Mouse (Mus musculus): ENCODE measurements around the gene 2010005H15Rik. TPM values are rescaled to one million over a fixed set of nuclear protein-coding genes. Genes with fewer than 3 reads are reported as not detected.
"Not testable (repeated sequence)": the region's sequence is repeated elsewhere in the genome, so short reads cannot be mapped to it uniquely, and the experiment has no call there.

The 2010005H15Rik gene
- total and polyA plus RNA-seq, 3 experiments = not detected

- intact Hi-C loops (cut with DNase I) = no loop called here
- no peak within 1 kb of the TSS for H3K27ac ChIP-seq
- no peaks in the 10 kb centered on the region for H3K79me2 ChIP-seq (replicated peaks; ENCODE audit: control insufficient read depth, insufficient read depth, low read length)
- H3K4me3 ChIP-seq = no peak within 1 kb of the TSS
- no peak within 1 kb of the TSS for H3K9ac ChIP-seq (ENCODE audit: low read depth, low read length)
- no peaks in the 10 kb centered on the region for H3K27me3 ChIP-seq (ENCODE audit: control insufficient read depth, insufficient read depth, low read length)
- no peaks in the 10 kb centered on the region for H3K36me3 ChIP-seq (ENCODE audit: control insufficient read depth, insufficient read depth, low read length)
- DNase-seq = no peak
- 70% methylated on average over 2 of the region's 2 CpGs for WGBS
- no peaks in the 10 kb centered on the region for H3K4me1 ChIP-seq (ENCODE audit: control insufficient read depth, insufficient read depth, low read length)
- TF ChIP-seq POLR2A (IDR thresholded peaks at IDR 0.05; ENCODE audit: insufficient read depth, low read depth, low read length) (no peak), EP300 (IDR thresholded peaks at IDR 0.05; ENCODE audit: insufficient read depth, low read depth, low read length) (no peak), CTCF (IDR thresholded peaks at IDR 0.05) (no peak)
These were observed 11.3 kb upstream of the 2010005H15Rik start, which contains the start of gene Gm5416 for GRCm38 (mm10) chr16:36209967-36210453. TSS of gene Gm5416 (plus strand) at chr16:36210403.

GRCm38 (mm10) chr16:36260585-36260984 is 39.3 kb downstream of the 2010005H15Rik start:
- H3K36me3 ChIP-seq (ENCODE audit: control insufficient read depth, insufficient read depth, low read length); DNase-seq; H3K4me3 ChIP-seq; H3K9ac ChIP-seq (ENCODE audit: low read depth, low read length); H3K4me1 ChIP-seq (ENCODE audit: control insufficient read depth, insufficient read depth, low read length); intact Hi-C loops (cut with DNase I); H3K27ac ChIP-seq; H3K79me2 ChIP-seq (replicated peaks; ENCODE audit: control insufficient read depth, insufficient read depth, low read length); H3K27me3 ChIP-seq (ENCODE audit: control insufficient read depth, insufficient read depth, low read length): not testable (repeated sequence)

DNA sequence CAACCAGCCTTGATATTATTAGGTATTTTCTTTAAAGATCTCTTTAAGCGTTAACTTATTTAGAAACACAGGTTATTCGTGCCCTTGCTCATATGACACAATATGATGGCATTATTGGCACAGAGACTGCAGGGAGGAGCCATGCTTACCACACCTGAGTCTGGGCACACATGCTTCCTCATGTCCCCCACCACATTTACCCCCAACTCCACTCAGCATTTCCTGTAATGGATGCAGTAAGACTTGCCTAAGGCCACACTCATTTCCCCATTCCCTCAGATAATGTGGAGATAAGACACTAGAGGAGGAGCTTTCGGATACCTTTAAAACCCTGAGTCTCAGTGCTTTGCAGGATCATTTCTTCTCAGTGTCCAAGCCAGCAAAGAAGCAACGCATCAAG is 55.5 kb downstream of the 2010005H15Rik start, which contains the start of gene Stfa1:
TSS of gene Stfa1 (plus strand) at position 156 of the 400 bp plus-strand sequence.
- WGBS = 77% methylated on average over 4 of the region's 4 CpGs
- DNase-seq; intact Hi-C loops (cut with DNase I): not testable (repeated sequence)

GRCm38 (mm10) chr16:36289140-36289539 is 67.9 kb downstream of the 2010005H15Rik start:
- Histone ChIP-seq H3K27me3 (ENCODE audit: control insufficient read depth, insufficient read depth, low read length) (no peaks in the 10 kb centered on the region), H3K27ac (no peak overlapping the region), H3K4me1 (ENCODE audit: control insufficient read depth, insufficient read depth, low read length) (no peaks in the 10 kb centered on the region), H3K79me2 (replicated peaks; ENCODE audit: control insufficient read depth, insufficient read depth, low read length) (no peaks in the 10 kb centered on the region), H3K36me3 (ENCODE audit: control insufficient read depth, insufficient read depth, low read length) (no peaks in the 10 kb centered on the region), H3K9ac (ENCODE audit: low read depth, low read length) (no peak overlapping the region), H3K4me3 (no peak overlapping the region)
- TF ChIP-seq POLR2A (IDR thresholded peaks at IDR 0.05; ENCODE audit: insufficient read depth, low read depth, low read length) (no peak), CTCF (IDR thresholded peaks at IDR 0.05) (no peak), EP300 (IDR thresholded peaks at IDR 0.05; ENCODE audit: insufficient read depth, low read depth, low read length) (no peak)
- WGBS = 75% methylated on average over 4 of the region's 4 CpGs
- intact Hi-C loops (cut with DNase I) = no loop called here
- no peak for DNase-seq

More for the DNA sequence above, 55.5 kb downstream of the 2010005H15Rik start, which contains the start of gene Stfa1:
- H3K4me3 ChIP-seq; H3K4me1 ChIP-seq (ENCODE audit: control insufficient read depth, insufficient read depth, low read length); H3K27me3 ChIP-seq (ENCODE audit: control insufficient read depth, insufficient read depth, low read length); H3K79me2 ChIP-seq (replicated peaks; ENCODE audit: control insufficient read depth, insufficient read depth, low read length); H3K9ac ChIP-seq (ENCODE audit: low read depth, low read length); H3K27ac ChIP-seq; H3K36me3 ChIP-seq (ENCODE audit: control insufficient read depth, insufficient read depth, low read length): not testable (repeated sequence)

Other genes starting within 250 kb of the 2010005H15Rik start
- gene Kpna1, start 242.7 kb upstream of the 2010005H15Rik start, total RNA-seq (2021) = 100 to 1,000 TPM; 112 to 128 TPM
- gene Kpna1, start 242.7 kb upstream of the 2010005H15Rik start, polyA plus RNA-seq (2012; rRNA removed) = 18.7 and 40.3 TPM in 2 replicates
- gene Wdr5b, start 180.3 kb upstream of the 2010005H15Rik start, total RNA-seq (2021) = 1 to 10 TPM; 2.7 to 2.8 TPM
- gene Wdr5b, start 180.3 kb upstream of the 2010005H15Rik start, polyA plus RNA-seq (2012; rRNA removed) = 1.8 and 2.5 TPM in 2 replicates
- 100 to 1,000 TPM; 212 to 248 TPM for gene Fam162a, start 149.9 kb upstream of the 2010005H15Rik start, total RNA-seq (2021)
- gene Fam162a, start 149.9 kb upstream of the 2010005H15Rik start, polyA plus RNA-seq (2012; rRNA removed) = 95.0 and 98.5 TPM in 2 replicates
- 10 to 100 TPM; 31.1 to 33.3 TPM for gene Ccdc58, start 149.8 kb upstream of the 2010005H15Rik start, total RNA-seq (2021)
- gene Ccdc58, start 149.8 kb upstream of the 2010005H15Rik start, polyA plus RNA-seq (2012; rRNA removed) = 14.0 and 24.2 TPM in 2 replicates
- not detected for gene Csta1, start 90.2 kb upstream of the 2010005H15Rik start, total RNA-seq (2021)
- not detected in 2 replicates for gene Csta1, start 90.2 kb upstream of the 2010005H15Rik start, polyA plus RNA-seq (2012; rRNA removed)
- not detected for gene Stfa2l1, start 64.7 kb upstream of the 2010005H15Rik start, total RNA-seq (2021)
- not detected in 2 replicates for gene Stfa2l1, start 64.7 kb upstream of the 2010005H15Rik start, polyA plus RNA-seq (2012; rRNA removed)
- not detected for gene Gm5483, start 37.3 kb upstream of the 2010005H15Rik start, total RNA-seq (2021)
- not detected in 2 replicates for gene Gm5483, start 37.3 kb upstream of the 2010005H15Rik start, polyA plus RNA-seq (2012; rRNA removed)
- not detected for gene Gm5416, start 11.1 kb upstream of the 2010005H15Rik start, total RNA-seq (2021)
- not detected in 2 replicates for gene Gm5416, start 11.1 kb upstream of the 2010005H15Rik start, polyA plus RNA-seq (2012; rRNA removed)
- gene Stfa1, start 55.5 kb downstream of the 2010005H15Rik start, total RNA-seq (2021) = not detected
- gene Stfa1, start 55.5 kb downstream of the 2010005H15Rik start, polyA plus RNA-seq (2012; rRNA removed) = not detected in 2 replicates
- not detected for gene BC117090, start 112.9 kb downstream of the 2010005H15Rik start, total RNA-seq (2021)
- not detected in 2 replicates for gene BC117090, start 112.9 kb downstream of the 2010005H15Rik start, polyA plus RNA-seq (2012; rRNA removed)
- not detected for gene BC100530, start 146.3 kb downstream of the 2010005H15Rik start, total RNA-seq (2021)
- not detected in 2 replicates for gene BC100530, start 146.3 kb downstream of the 2010005H15Rik start, polyA plus RNA-seq (2012; rRNA removed)
- gene Stfa2, start 187.0 kb downstream of the 2010005H15Rik start, total RNA-seq (2021) = not detected
- gene Stfa2, start 187.0 kb downstream of the 2010005H15Rik start, polyA plus RNA-seq (2012; rRNA removed) = not detected in 2 replicates
- not detected for gene Stfa3, start 233.9 kb downstream of the 2010005H15Rik start, total RNA-seq (2021)
- not detected in 2 replicates for gene Stfa3, start 233.9 kb downstream of the 2010005H15Rik start, polyA plus RNA-seq (2012; rRNA removed)

Measured in heart, adult 2 months (tissue).